Mouse (Mus musculus) heart, postnatal 0 days (tissue): ENCODE results near the gene Gm3147.
"Not testable (repeated sequence)": the region's sequence is repeated elsewhere in the genome, so short reads cannot be mapped to it uniquely, and the experiment has no call there.

ENCODE experiments used
- CTCF ChIP-seq: IDR thresholded peaks from 2 replicates; pipeline ENCODE4 v1.5.1; 2016; ENCODE audit warnings: antibody characterized with exemption, control low read depth, low read depth
- EP300 ChIP-seq: IDR thresholded peaks from 2 replicates; pipeline ENCODE4 v1.6.1; 2016; ENCODE audit warnings: antibody characterized with exemption, low read depth

GRCm38 (mm10) chr5:94616242-94616641, at the start of gene Gm3147:
- not testable (repeated sequence) for TF ChIP-seq CTCF, EP300
